Mouse (Mus musculus) telencephalon, adult 2 months (tissue): ENCODE results near the gene Zyx.

Source experiments
- DNase-seq: peaks from one replicate; pipeline ENCODE4 v3.0.0-alpha.2; 2011; ENCODE audit warnings: low read depth, low spot score

Zyx gene

GRCm38 (mm10) chr6:42395960-42396809 lies 46.8 kb downstream of the Zyx start:
- no peak for DNase-seq

- no peak for DNase-seq
Observed at GRCm38 (mm10) chr6:42397041-42397657, 47.7 kb downstream of the Zyx start.

- DNase-seq: no peak
Observed at GRCm38 (mm10) chr6:42398285-42398684, 48.9 kb downstream of the Zyx start.

- no peak for DNase-seq
Observed at GRCm38 (mm10) chr6:42398998-42399397, 49.6 kb downstream of the Zyx start.

GRCm38 (mm10) chr6:42399938-42400337 lies 50.5 kb downstream of the Zyx start, which contains the start of gene Tas2r143:
Gene Tas2r143, plus strand, starts transcription at chr6:42400238.
- DNase-seq: no peak

GRCm38 (mm10) chr6:42405134-42405533 lies 55.7 kb downstream of the Zyx start, which contains the start of gene Tas2r135:
Gene Tas2r135, plus strand, starts transcription at chr6:42405434.
- no peak for DNase-seq
